Mouse (Mus musculus) embryonic facial prominence, embryonic 15.5 days (tissue): ENCODE measurements at regions not wholly inside any gene's neighbourhood (a gene's known extent, or its start where the extent isn't known, plus 50 kb on each side); places are given as distances from the start of the nearest gene placed in this dataset.
A peak's percentile ranks its signal among the peaks of the same experiment; 100 is the strongest.

Experiments
- ATAC-seq: fragments of 200-750 bp; cut with Nextera tagmentation; 2 replicates; pipeline ENCODE4 v1.8.0; 2017; ENCODE audit warnings: low read depth, moderate TSS enrichment; ENCODE audit not compliant: insufficient number of reproducible peaks, low FRiP score, low TSS enrichment
- H3K27ac ChIP-seq: fragments of 300-500 bp; sonication (generic); replicated peaks from 2 replicates; pipeline ENCODE4 v1.5.1; 2015; ENCODE audit warnings: mild to moderate bottlenecking, inconsistent platforms
- H3K27me3 ChIP-seq: fragments of 300-500 bp; sonication (generic); 2 replicates; pipeline ENCODE4 v1.6.1; 2015; ENCODE audit warnings: inconsistent platforms
- H3K36me3 ChIP-seq: fragments of 300-500 bp; sonication (generic); 2 replicates; pipeline ENCODE4 v1.6.1; 2015; ENCODE audit warnings: mild to moderate bottlenecking, inconsistent platforms
- H3K4me1 ChIP-seq: fragments of 300-500 bp; sonication (generic); 2 replicates; pipeline ENCODE4 v1.6.1; 2015; ENCODE audit warnings: inconsistent platforms
- H3K4me2 ChIP-seq: fragments of 300-500 bp; sonication (generic); replicated peaks from 2 replicates; pipeline ENCODE4 v1.6.1; 2015; ENCODE audit warnings: mild to moderate bottlenecking, inconsistent platforms
- H3K4me3 ChIP-seq: fragments of 300-500 bp; sonication (generic); replicated peaks from 2 replicates; pipeline ENCODE4 v1.5.1; 2015; ENCODE audit warnings: mild to moderate bottlenecking, inconsistent platforms
- H3K9ac ChIP-seq: fragments of 300-500 bp; sonication (generic); 2 replicates; pipeline ENCODE4 v1.6.1; 2015; ENCODE audit warnings: inconsistent platforms
- H3K9me3 ChIP-seq: fragments of 300-500 bp; sonication (generic); replicated peaks from 2 replicates; pipeline ENCODE4 v1.6.1; 2016; ENCODE audit warnings: inconsistent platforms
- WGBS: fragments of 180-500 bp; shearing (Covaris S2); methylation state at CpG from one replicate; pipeline ENCODE4 v1.1.7; 2015; 5-methylcytosine and 5-hydroxymethylcytosine counted together

- Histone ChIP-seq H3K9me3 (no peaks in the 10 kb centered on the region), H3K4me1 (peaks cover 25% of the 10 kb centered on the region), H3K4me2 (no peak overlapping the region), H3K27me3 (no peaks in the 10 kb centered on the region), H3K36me3 (no peaks in the 10 kb centered on the region), H3K27ac (no peak overlapping the region), H3K4me3 (no peak overlapping the region), H3K9ac (no peak overlapping the region)
- no peak for ATAC-seq
- 76% methylated on average over 8 of the region's 8 CpGs for WGBS
These were observed 448.9 kb downstream of the Wdr11 start for GRCm38 (mm10) chr7:130040596-130040995.

- H3K9me3 ChIP-seq = no peaks in the 10 kb centered on the region
- H3K27ac ChIP-seq = no peak overlapping the region
- no peaks in the 10 kb centered on the region for H3K27me3 ChIP-seq
- 78% methylated on average over 11 of the region's 11 CpGs for WGBS
- H3K9ac ChIP-seq = no peak overlapping the region
- H3K4me1 ChIP-seq = peaks cover 21% of the 10 kb centered on the region
- no peak for ATAC-seq
- H3K4me3 ChIP-seq = no peak overlapping the region
- H3K4me2 ChIP-seq = no peak overlapping the region
- no peaks in the 10 kb centered on the region for H3K36me3 ChIP-seq
These were observed 449.8 kb downstream of the Wdr11 start for GRCm38 (mm10) chr7:130041402-130041965.

- Histone ChIP-seq H3K4me2 (no peak overlapping the region), H3K4me1 (peaks cover 13% of the 10 kb centered on the region)
These were observed 450.7 kb downstream of the Wdr11 start for GRCm38 (mm10) chr7:130042296-130042910.

GRCm38 (mm10) chr7:130043397-130044234 is 452.0 kb downstream of the Wdr11 start:
- Histone ChIP-seq H3K4me2 (no peak overlapping the region), H3K27me3 (no peaks in the 10 kb centered on the region), H3K9me3 (no peaks in the 10 kb centered on the region), H3K36me3 (no peaks in the 10 kb centered on the region), H3K4me3 (no peak overlapping the region), H3K27ac (no peak overlapping the region), H3K4me1 (peaks cover 9% of the 10 kb centered on the region), H3K9ac (no peak overlapping the region)
- ATAC-seq = no peak
- 51% methylated on average over 21 of the region's 21 CpGs for WGBS

More at GRCm38 (mm10) chr7:130042296-130042910, 450.7 kb downstream of the Wdr11 start:
- H3K27me3 ChIP-seq = no peaks in the 10 kb centered on the region
- H3K9ac ChIP-seq = no peak overlapping the region
- ATAC-seq = no peak
- H3K36me3 ChIP-seq = no peaks in the 10 kb centered on the region
- WGBS = 60% methylated on average over 5 of the region's 5 CpGs
- H3K9me3 ChIP-seq = no peaks in the 10 kb centered on the region
- H3K4me3 ChIP-seq = no peak overlapping the region
- no peak overlapping the region for H3K27ac ChIP-seq

- no peaks in the 10 kb centered on the region for H3K9me3 ChIP-seq
- H3K4me2 ChIP-seq = no peak overlapping the region
- no peaks in the 10 kb centered on the region for H3K27me3 ChIP-seq
- H3K36me3 ChIP-seq = no peaks in the 10 kb centered on the region
- 75% methylated on average over 6 of the region's 6 CpGs for WGBS
- H3K9ac ChIP-seq = no peak overlapping the region
- no peak overlapping the region for H3K4me3 ChIP-seq
- no peak overlapping the region for H3K27ac ChIP-seq
- ATAC-seq = no peak
- peaks cover 9% of the 10 kb centered on the region for H3K4me1 ChIP-seq
These were observed 452.5 kb downstream of the Wdr11 start for GRCm38 (mm10) chr7:130044235-130044553.

- 82% methylated on average over 6 of the region's 6 CpGs for WGBS
- Histone ChIP-seq H3K4me2 (no peak overlapping the region), H3K27ac (no peak overlapping the region), H3K36me3 (no peaks in the 10 kb centered on the region), H3K4me1 (peaks cover 9% of the 10 kb centered on the region), H3K9me3 (no peaks in the 10 kb centered on the region), H3K27me3 (no peaks in the 10 kb centered on the region), H3K9ac (no peak overlapping the region), H3K4me3 (no peak overlapping the region)
- ATAC-seq = no peak
These were observed 452.9 kb downstream of the Wdr11 start for GRCm38 (mm10) chr7:130044581-130044980.

- Histone ChIP-seq H3K4me1 (peaks cover 10% of the 10 kb centered on the region), H3K4me2 (no peak overlapping the region), H3K27me3 (no peaks in the 10 kb centered on the region), H3K27ac (no peak overlapping the region), H3K36me3 (no peaks in the 10 kb centered on the region), H3K9me3 (no peaks in the 10 kb centered on the region), H3K4me3 (no peak overlapping the region), H3K9ac (no peak overlapping the region)
- WGBS = 70% methylated on average over 2 of the region's 2 CpGs
- ATAC-seq = no peak
These were observed 454.4 kb downstream of the Wdr11 start for GRCm38 (mm10) chr7:130046086-130046485.

- WGBS = 60% methylated on average over 11 of the region's 11 CpGs
- Histone ChIP-seq H3K4me2 (no peak overlapping the region), H3K9ac (no peak overlapping the region), H3K27ac (peak overlapping the region; percentile 29), H3K36me3 (no peaks in the 10 kb centered on the region), H3K27me3 (no peaks in the 10 kb centered on the region), H3K9me3 (no peaks in the 10 kb centered on the region), H3K4me1 (peaks cover 10% of the 10 kb centered on the region), H3K4me3 (no peak overlapping the region)
- peak; percentile 74; the same call in 1 of the 2 replicates for ATAC-seq
These were observed 455.8 kb downstream of the Wdr11 start for GRCm38 (mm10) chr7:130047293-130048034.

- Histone ChIP-seq H3K4me2 (no peak overlapping the region), H3K9ac (no peak overlapping the region), H3K4me3 (no peak overlapping the region), H3K4me1 (peaks cover 10% of the 10 kb centered on the region), H3K36me3 (no peaks in the 10 kb centered on the region), H3K9me3 (no peaks in the 10 kb centered on the region), H3K27me3 (no peaks in the 10 kb centered on the region), H3K27ac (peak overlapping the region; percentile 29)
- no peak for ATAC-seq
- WGBS = 55% methylated on average over 6 of the region's 6 CpGs
These were observed 456.6 kb downstream of the Wdr11 start for GRCm38 (mm10) chr7:130048106-130048772.

- Histone ChIP-seq H3K9me3 (no peaks in the 10 kb centered on the region), H3K36me3 (no peaks in the 10 kb centered on the region), H3K4me3 (no peak overlapping the region), H3K9ac (no peak overlapping the region), H3K27me3 (no peaks in the 10 kb centered on the region), H3K4me1 (0 out of 2 replicates have a peak, but pooled peaks cover 6% of the 10 kb centered on the region), H3K4me2 (no peak overlapping the region), H3K27ac (no peak overlapping the region)
- no peak for ATAC-seq
- 85% methylated on average over 2 of the region's 2 CpGs for WGBS
These were observed 457.8 kb downstream of the Wdr11 start for GRCm38 (mm10) chr7:130049461-130049860.

- ATAC-seq = no peak
- WGBS = 15% methylated on average over 2 of the region's 2 CpGs
- no peak overlapping the region for H3K9ac ChIP-seq
These were observed 458.5 kb downstream of the Wdr11 start for GRCm38 (mm10) chr7:130050120-130050519.

More at GRCm38 (mm10) chr7:130050120-130050519, 458.5 kb downstream of the Wdr11 start:
- Histone ChIP-seq H3K27me3 (no peaks in the 10 kb centered on the region), H3K36me3 (no peaks in the 10 kb centered on the region), H3K4me2 (no peak overlapping the region), H3K9me3 (no peaks in the 10 kb centered on the region), H3K4me3 (no peak overlapping the region), H3K4me1 (0 out of 2 replicates have a peak, but pooled peaks cover 6% of the 10 kb centered on the region), H3K27ac (no peak overlapping the region)
